Comparison of ENCODE assay signal across 9 mouse cellular contexts in genomic region chr2:164385927-164386763, GRCm38 (mm10). TPM values are rescaled to one million over a fixed set of nuclear protein-coding genes. Genes with fewer than 3 reads are reported as not detected.
A peak's percentile ranks its signal among the peaks of the same experiment; 100 is the strongest.
DNase-seq lines count a peak whose midpoint lies in the region; ATAC-seq lines count a peak whose summit lies in the region.
"Had no signal": no experiment of that assay in that cellular context is flagged by ENCODE, and none has a peak within 500 bp of the region (broad histone marks: within the 10 kb centered on the region; RNA-seq: fewer than 3 reads in every experiment).

No protein-coding gene starts in this region.

- H3K9me3 ChIP-seq in midbrain, embryonic 10.5 days (replicated peaks), result no peaks in the 10 kb centered on the region

- intact Hi-C loops in left cerebral cortex, postnatal 36 days (cut with DNase I), result loop anchor here (5.0 to 10.0 kb wide), 3 partner anchors 201 to 284 kb away; partner anchors contain the start of gene Wfdc5

- H3K4me1 ChIP-seq in midbrain, embryonic 10.5 days, result peaks cover 24% of the 10 kb centered on the region

- no peaks in the 10 kb centered on the region for H3K36me3 ChIP-seq in midbrain, embryonic 10.5 days

- WGBS in midbrain, embryonic 10.5 days, result 17% methylated on average over 18 of the region's 18 CpGs

- peak; percentile 47 for DNase-seq in left cerebral cortex, adult 11 months (ENCODE audit: low spot score)
- no peak for DNase-seq in left cerebral cortex, postnatal 36 days (ENCODE audit: low spot score in 2 of 2)
- peak; percentile 83 for DNase-seq in brain, adult 2 months (ENCODE audit: low read depth, low spot score)
- peak; percentile 53 for DNase-seq in midbrain, embryonic 10.5 days (ENCODE audit: low spot score)
- no peak for DNase-seq in urinary bladder, postnatal 25 days (ENCODE audit: low spot score)
- no peak for DNase-seq in thymus, postnatal 10 days (ENCODE audit: low spot score in 2 of 2)
- DNase-seq in urinary bladder, postnatal 10 days (ENCODE audit: low spot score), result no peak

- ATAC-seq in granulocyte monocyte progenitor cell, adult 5-6 weeks (replicated peaks; ENCODE audit: poor library complexity, severe bottlenecking), result peak; percentile 11

- peaks cover 56% of the 10 kb centered on the region for H3K27me3 ChIP-seq in midbrain, embryonic 10.5 days (ENCODE audit: low read depth, poor library complexity, severe bottlenecking)

- H3K4me3 ChIP-seq in midbrain, embryonic 10.5 days, result no peak overlapping the region

- H3K27ac ChIP-seq in midbrain, embryonic 10.5 days (replicated peaks), result peak overlapping the region; percentile 55; the same call in 1 of the 2 replicates

RNA-seq across cellular contexts. Expression of gene Slpi, which starts 2.8 kb away (rescaled TPM):
- 1 to 10 TPM; 1.0 to 1.5 TPM for total RNA-seq in left cerebral cortex, postnatal 36 days (2021)
- 228 and 251 TPM in 2 replicates for total RNA-seq in granulocyte monocyte progenitor cell, adult 5-6 weeks (2014; fragmentation: Nextera tagmentation)
- total RNA-seq in granulocyte monocyte progenitor cell, adult 5-6 weeks (2017), result 46.7 and 49.3 TPM in 2 replicates
- 0.31 TPM in 1 of 2 replicates, not detected in the other for polyA plus RNA-seq in midbrain, embryonic 10.5 days (2016; fragmentation: Nextera tagmentation; extraction: Ambion mirVana)

RNA-seq across cellular contexts. Expression of gene Rbpjl, which starts 16.8 kb away (rescaled TPM):
- under 1 TPM; 0.30 to 0.34 TPM for total RNA-seq in left cerebral cortex, postnatal 36 days (2021)
- not detected in 2 replicates for total RNA-seq in granulocyte monocyte progenitor cell, adult 5-6 weeks (2014; fragmentation: Nextera tagmentation)
- total RNA-seq in granulocyte monocyte progenitor cell, adult 5-6 weeks (2017), result not detected in 2 replicates
- not detected in 2 replicates for polyA plus RNA-seq in midbrain, embryonic 10.5 days (2016; fragmentation: Nextera tagmentation; extraction: Ambion mirVana)

RNA-seq across cellular contexts. Expression of gene Matn4, which starts 18.8 kb away (rescaled TPM):
- total RNA-seq in left cerebral cortex, postnatal 36 days (2021), result 10 to 100 TPM; 11.4 to 13.0 TPM
- total RNA-seq in granulocyte monocyte progenitor cell, adult 5-6 weeks (2014; fragmentation: Nextera tagmentation), result not detected in 2 replicates
- total RNA-seq in granulocyte monocyte progenitor cell, adult 5-6 weeks (2017), result not detected in 2 replicates
- polyA plus RNA-seq in midbrain, embryonic 10.5 days (2016; fragmentation: Nextera tagmentation; extraction: Ambion mirVana), result 0.21 TPM in 1 of 2 replicates, not detected in the other

RNA-seq across cellular contexts. Expression of gene Svs5, which starts 53.6 kb away (rescaled TPM):
- total RNA-seq in left cerebral cortex, postnatal 36 days (2021), result not detected
- not detected in 2 replicates for total RNA-seq in granulocyte monocyte progenitor cell, adult 5-6 weeks (2014; fragmentation: Nextera tagmentation)
- not detected in 2 replicates for total RNA-seq in granulocyte monocyte progenitor cell, adult 5-6 weeks (2017)
- not detected in 2 replicates for polyA plus RNA-seq in midbrain, embryonic 10.5 days (2016; fragmentation: Nextera tagmentation; extraction: Ambion mirVana)
- total RNA-seq: left cerebral cortex, adult 8-10 months had no signal

RNA-seq across cellular contexts. Expression of gene Sdc4, which starts 57.5 kb away (rescaled TPM):
- total RNA-seq in left cerebral cortex, postnatal 36 days (2021), result 10 to 100 TPM; 98.5 TPM
- not detected in 2 replicates for total RNA-seq in granulocyte monocyte progenitor cell, adult 5-6 weeks (2014; fragmentation: Nextera tagmentation)
- total RNA-seq in granulocyte monocyte progenitor cell, adult 5-6 weeks (2017), result not detected in 2 replicates
- 16.1 and 17.4 TPM in 2 replicates for polyA plus RNA-seq in midbrain, embryonic 10.5 days (2016; fragmentation: Nextera tagmentation; extraction: Ambion mirVana)

Comparison
In these comparisons a context has a peak if more than half of its experiments do, and no peak if none do; other contexts are left out.
1. DNase-seq: peak in left cerebral cortex, adult 11 months (single experiment), brain, adult 2 months (single experiment) and midbrain, embryonic 10.5 days (single experiment); none in left cerebral cortex, postnatal 36 days (0 of 2), urinary bladder, postnatal 25 days (single experiment), thymus, postnatal 10 days (0 of 2) and urinary bladder, postnatal 10 days (single experiment).
2. RNA of gene Slpi, which starts 2.8 kb away (total RNA-seq): 46.7 to 251 TPM in granulocyte monocyte progenitor cell, adult 5-6 weeks; 1.0 to 1.5 TPM in left cerebral cortex, postnatal 36 days; every median in the first group is over 10 times any median in the second.
3. RNA of gene Matn4, which starts 18.8 kb away (total RNA-seq): 11.4 to 13.0 TPM in left cerebral cortex, postnatal 36 days; not detected in granulocyte monocyte progenitor cell, adult 5-6 weeks; every median in the first group is over 10 times any median in the second.